Mouse (Mus musculus): ENCODE measurements around the gene Igf1r. TPM values are rescaled to one million over a fixed set of nuclear protein-coding genes. Genes with fewer than 3 reads are reported as not detected.
"Not testable (repeated sequence)": the region's sequence is repeated elsewhere in the genome, so short reads cannot be mapped to it uniquely, and the experiment has no call there.

Igf1r gene
- polyA plus RNA-seq, 1 experiment from 2014 or later = 8.5 TPM

DNA sequence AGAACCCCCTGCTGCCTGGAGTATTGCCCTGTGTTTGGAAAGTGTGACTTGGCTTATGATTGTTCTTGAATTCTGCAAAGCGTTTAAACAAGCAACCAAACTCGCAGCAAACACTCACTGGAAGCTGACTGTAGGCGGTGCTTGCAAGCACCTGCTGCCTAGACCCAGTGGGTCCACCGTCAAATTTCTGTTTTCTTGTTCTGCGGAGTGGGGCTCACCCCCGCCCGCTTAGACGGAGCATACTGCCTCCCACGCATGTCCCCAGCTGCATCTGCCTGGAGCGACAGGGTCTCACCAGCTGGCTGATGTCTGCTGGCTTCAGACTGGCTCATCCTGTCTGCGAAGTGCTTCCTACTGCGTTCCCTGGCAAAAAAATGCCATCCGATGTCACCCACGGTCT, 311.9 kb downstream of the Igf1r start:
- DNase-seq (ENCODE audit: low spot score) = peak; percentile 93

DNA sequence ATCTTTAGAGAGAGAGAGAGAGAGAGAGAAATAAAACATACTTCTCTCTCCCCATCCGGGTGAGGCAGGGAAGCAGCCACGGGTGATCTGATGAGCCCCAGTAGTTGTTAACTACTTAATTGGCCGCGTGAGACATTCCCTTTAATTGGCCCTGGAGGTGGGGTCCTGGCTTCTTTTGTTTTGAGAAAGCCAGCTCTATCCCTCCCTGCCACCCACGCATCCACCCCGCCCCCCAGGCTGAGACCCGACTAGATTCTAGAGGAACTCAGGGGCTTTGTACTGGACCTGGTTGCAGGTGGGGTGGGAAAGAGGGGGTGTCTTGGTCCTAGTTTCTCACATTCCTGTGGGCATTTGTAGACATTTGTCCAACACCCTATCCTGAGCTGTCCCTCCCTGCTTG, 312.8 kb downstream of the Igf1r start:
- peak; percentile 33 for DNase-seq (ENCODE audit: low spot score)

DNA sequence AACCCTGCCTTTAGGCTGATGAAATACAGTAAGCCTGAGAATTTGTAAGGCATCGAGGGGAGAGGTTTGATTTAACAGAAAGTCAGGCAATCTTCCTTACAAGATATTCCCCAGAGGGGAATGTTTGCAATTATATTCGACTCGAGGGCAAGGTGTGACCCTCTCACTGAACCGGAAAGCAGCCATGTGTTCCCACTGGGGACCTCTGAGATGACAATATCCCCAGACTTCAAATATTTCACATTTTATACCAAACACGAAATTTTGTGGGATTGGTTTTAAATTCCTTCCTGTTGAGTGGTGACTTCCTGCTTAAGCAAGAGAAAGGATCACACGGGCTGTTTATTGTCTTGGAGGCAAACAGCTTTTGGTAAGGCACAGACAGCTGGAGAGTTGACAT, 314.1 kb downstream of the Igf1r start:
- no peak for DNase-seq (ENCODE audit: low spot score)

DNA sequence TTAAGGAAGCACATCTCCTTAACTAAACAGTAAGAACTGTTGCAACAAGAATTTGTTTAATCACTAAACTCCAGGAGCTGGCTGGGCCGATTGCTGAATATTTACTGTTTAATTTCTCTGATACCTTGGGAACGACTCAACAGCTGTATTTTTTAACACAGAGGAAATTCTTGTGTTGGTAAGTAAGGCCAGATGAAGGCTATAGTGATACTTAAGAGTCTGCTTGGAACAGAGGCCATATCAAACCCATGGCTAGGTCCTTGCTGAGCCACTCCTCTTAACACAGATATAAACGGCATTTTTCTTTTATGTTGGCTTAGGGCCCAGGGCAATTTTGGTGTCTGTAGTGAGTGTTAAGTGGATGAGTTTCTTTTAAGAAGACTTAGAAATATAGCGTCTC, 317.9 kb downstream of the Igf1r start:
- no peak for DNase-seq (ENCODE audit: low spot score)

DNA sequence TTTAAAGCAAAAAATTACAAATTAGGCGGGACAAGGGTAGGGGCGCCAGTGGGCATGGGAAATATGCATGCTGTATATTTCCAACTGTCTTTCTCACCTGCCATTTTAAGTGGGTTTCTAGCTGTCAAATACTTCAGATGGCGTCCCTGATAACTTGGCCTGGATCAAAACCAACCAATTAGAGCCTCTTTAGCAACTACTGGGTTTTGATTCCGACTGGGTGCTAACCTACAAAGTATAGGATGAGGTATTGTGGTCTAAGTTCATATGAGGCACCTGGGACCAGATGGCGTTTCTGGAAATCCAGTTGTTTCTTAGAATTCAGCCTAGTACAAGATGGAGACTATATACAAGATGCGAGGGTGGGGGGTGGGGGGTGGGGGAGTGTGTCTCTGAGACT, 319.2 kb downstream of the Igf1r start:
- DNase-seq (ENCODE audit: low spot score) = peak; percentile 75

GRCm38 (mm10) chr7:68272607-68273006, 320.0 kb downstream of the Igf1r start:
- DNase-seq (ENCODE audit: low spot score) = no peak

DNA sequence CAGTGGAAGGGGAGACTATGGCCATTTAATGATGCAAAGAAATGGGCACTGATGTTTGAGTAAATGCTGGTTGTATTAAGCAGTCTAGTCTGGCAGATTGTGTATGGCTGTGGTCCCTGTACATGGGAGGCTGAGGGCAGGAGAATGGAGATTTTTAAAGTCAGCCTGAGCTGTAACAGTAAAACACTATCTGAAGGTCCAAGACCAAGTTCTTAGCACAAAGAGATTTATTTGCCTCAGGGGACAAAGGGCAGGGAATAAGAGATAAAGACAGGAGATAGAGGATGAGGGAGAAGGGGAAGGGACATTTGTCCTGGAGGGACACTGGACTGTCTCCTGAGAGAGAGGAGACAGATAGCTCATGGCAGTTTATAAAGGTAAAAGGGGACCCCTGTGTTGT, 320.9 kb downstream of the Igf1r start, which contains the start of gene Fam169b:
Gene Fam169b (plus strand): TSS at position 325 of the 400 bp plus-strand sequence.
- DNase-seq (ENCODE audit: low spot score) = no peak

- no peak for DNase-seq (ENCODE audit: low spot score)
Measured at GRCm38 (mm10) chr7:68274218-68274617, 321.6 kb downstream of the Igf1r start.

DNA sequence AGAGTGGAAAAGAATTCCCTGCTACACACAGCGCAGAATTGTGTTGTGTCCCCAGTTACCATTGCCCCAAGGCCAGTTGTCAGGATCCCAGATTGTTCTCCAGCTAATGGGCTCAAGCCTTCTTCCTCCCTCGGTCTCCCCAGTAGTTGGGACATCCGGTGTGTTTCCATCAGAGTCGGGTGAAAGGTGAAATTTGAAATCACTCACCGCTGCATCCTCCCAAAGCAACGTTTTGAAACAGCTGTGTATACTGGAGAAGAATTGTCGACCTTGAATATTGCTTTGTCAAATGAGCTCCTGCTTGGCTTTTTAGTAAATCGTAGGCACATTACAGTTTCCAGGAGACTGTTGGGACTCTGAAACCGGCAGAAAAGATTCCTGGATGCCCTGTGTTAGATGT, 322.3 kb downstream of the Igf1r start:
- DNase-seq (ENCODE audit: low spot score) = peak; percentile 65

DNA sequence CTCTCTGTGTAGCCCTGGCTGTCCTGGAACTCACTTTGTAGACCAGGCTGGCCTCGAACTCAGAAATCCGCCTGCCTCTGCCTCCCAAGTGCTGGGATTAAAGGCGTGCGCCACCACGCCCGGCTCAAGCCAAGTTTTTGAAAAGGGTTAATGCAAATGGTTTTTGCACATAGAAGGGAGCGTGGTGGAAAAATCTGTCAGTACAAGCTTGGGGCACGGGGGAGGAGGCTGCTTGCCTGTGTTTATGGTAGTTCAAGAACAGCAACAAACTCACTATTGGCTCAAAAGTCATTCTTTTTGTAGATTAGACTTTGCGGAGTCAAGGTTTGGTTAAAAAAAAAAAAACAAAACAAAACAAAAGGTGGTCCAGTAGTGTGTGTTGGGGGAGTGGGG, 322.8 kb downstream of the Igf1r start:
- DNase-seq (ENCODE audit: low spot score) = not testable (repeated sequence)

- DNase-seq (ENCODE audit: low spot score) = peak; percentile 82
Measured at GRCm38 (mm10) chr7:68275838-68276731, 323.5 kb downstream of the Igf1r start.

DNA sequence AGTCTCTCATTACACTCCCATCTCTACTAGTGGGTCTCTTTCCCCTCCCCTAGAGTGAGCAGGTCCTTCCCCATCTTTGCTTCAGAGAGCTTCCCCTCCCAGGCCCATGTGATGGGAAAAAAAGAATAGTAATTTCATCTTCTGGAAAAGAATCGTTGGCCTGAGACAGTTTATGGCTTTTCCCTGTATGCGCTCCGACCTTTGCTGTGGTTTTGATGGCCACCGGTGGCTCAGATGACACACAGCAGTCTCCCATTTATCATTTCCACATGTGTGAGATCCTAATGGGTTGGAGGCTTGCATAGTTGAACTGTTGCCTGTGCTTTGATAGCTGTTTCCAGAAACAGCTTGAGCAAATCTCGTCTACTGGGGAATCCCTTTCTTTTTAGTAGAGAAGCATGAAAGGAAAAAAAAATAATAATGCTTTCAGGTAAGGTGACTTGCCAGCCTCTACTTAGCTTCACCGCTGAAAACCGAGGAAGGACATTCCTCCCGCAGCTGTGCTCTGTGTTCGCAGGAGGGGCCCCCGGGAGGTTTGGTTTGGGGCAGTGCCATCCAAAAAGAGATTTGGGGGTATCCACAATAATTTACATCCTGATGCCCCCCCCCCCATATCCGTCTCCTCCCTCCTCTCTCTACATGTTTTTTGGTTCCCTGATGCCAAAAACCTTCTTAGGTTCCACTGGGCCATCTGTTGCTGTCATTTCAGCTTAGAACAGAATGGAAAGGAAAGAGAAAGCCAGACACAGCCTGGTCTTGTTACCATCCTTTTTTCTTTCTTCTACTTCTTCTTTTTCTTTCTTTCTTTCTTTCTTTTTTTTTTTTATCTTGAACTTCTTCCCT, 324.6 kb downstream of the Igf1r start:
- peak; percentile 54 for DNase-seq (ENCODE audit: low spot score)

DNA sequence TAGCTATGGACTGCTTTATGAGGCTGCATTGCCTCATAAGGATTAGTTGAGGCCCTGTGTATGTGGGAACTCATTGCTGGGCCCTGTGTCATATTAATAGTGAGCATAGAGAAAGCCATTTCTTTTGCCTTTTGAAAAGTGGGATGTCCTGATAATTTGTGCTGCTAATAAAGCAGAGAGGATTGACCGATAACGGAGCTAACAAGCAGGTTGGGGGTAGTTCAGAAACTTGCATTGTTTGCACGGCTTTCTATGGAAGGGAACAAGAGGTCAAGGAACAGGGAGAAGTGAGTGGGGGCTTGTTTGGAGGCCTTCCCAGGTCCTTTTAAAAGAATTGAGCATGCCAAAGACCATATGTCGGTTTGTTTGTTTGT, 325.3 kb downstream of the Igf1r start:
- DNase-seq (ENCODE audit: low spot score) = no peak

- no peak for DNase-seq (ENCODE audit: low spot score)
Measured at GRCm38 (mm10) chr7:68278385-68278784, 325.8 kb downstream of the Igf1r start.

- DNase-seq (ENCODE audit: low spot score) = peak; percentile 80
Measured at GRCm38 (mm10) chr7:68278908-68279307, 326.3 kb downstream of the Igf1r start.

DNA sequence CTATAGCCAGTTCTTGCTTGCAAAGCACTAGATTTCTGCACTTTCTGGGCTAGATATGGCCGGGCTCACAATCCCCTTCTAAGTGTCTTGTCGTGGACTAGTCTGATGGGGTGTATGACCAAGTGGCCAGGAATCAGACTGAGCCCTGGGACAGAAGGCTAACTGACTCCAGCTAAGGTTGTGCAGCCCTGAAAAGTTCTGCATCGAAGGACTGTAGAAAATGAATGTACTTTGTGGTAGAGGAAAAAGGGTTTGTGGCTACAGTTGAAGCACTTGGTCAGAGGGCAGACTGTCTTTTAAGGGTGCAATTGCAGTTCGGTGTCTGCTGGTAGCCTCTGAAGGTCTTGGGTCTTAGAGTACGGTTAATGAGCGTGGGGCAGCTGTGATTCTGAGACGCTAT, 326.9 kb downstream of the Igf1r start:
- DNase-seq (ENCODE audit: low spot score) = no peak

GRCm38 (mm10) chr7:68280352-68280869, 327.8 kb downstream of the Igf1r start:
- DNase-seq (ENCODE audit: low spot score) = peak; percentile 77

- peak; percentile 60 for DNase-seq (ENCODE audit: low spot score)
Measured at GRCm38 (mm10) chr7:68281341-68281740, 328.7 kb downstream of the Igf1r start.

DNA sequence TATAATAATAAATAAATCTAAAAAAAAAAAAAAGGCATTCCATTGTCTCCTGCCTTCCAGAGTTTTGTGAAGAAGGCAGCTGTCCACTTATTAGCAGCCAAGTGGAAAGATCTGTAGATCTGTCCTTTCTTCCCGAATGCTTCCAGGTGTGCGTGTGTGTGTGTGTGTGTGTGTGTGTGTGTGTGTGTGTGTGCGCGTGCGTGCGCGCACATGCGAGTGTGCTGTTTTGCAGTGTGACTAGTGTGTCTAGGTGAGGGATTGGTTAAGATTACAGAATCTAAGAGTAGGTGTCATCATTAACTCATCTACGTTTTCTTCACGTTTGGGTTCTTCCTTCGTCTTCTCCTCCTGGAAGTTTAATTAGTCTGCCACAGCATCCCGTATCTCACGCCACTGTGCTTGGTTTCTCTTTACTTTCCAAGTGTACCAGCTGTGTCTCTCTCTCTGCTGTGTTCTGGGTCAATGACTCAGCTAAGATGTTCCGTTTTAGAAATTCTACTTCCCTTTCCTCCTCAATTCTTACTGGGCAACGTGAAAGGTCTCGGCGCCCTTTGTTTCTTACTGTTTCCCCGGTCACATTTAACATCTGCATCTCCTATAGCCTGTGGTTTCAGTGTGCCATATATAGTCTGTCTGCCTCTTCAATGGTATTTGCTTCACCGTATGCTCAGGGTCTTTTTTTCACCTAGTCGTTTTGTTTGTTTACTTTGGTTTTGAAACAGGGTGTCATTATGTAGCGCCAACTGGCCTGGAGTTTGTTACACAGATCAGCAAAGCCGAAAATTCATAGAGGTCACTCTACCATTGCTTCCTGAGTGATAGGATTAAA, 329.9 kb downstream of the Igf1r start:
- DNase-seq (ENCODE audit: low spot score) = peak; percentile 84

- DNase-seq (ENCODE audit: low spot score) = not testable (repeated sequence)
Measured at GRCm38 (mm10) chr7:68283133-68283520, 330.5 kb downstream of the Igf1r start.

Measured in thymus, postnatal 0 days (tissue).